Mouse (Mus musculus) lung, embryonic 14.5 days (tissue): ENCODE results near the gene Col13a1. TPM values are rescaled to one million over a fixed set of nuclear protein-coding genes. Genes with fewer than 3 reads are reported as not detected.
A peak's percentile ranks its signal among the peaks of the same experiment; 100 is the strongest.

Source experiments
- ATAC-seq: fragments of 200-750 bp; cut with Nextera tagmentation; 2 replicates; pipeline ENCODE4 v1.8.0; 2017; ENCODE audit warnings: mild to moderate bottlenecking, moderate TSS enrichment, moderate library complexity; ENCODE audit not compliant: insufficient read depth
- DNase-seq: peaks from one replicate; pipeline ENCODE4 v3.0.0-alpha.2; 2015
- H3K27ac ChIP-seq: fragments of 300-500 bp; sonication (generic); 2 replicates; pipeline ENCODE4 v1.5.1; 2014; ENCODE audit warnings: low read depth, mild to moderate bottlenecking, moderate library complexity
- H3K27me3 ChIP-seq: fragments of 300-500 bp; sonication (generic); 2 replicates; pipeline ENCODE4 v1.6.1; 2014; ENCODE audit warnings: low read length, control low read depth; ENCODE audit not compliant: insufficient read depth
- H3K36me3 ChIP-seq: fragments of 300-500 bp; sonication (generic); 2 replicates; pipeline ENCODE4 v1.6.1; 2014; ENCODE audit warnings: control low read depth; ENCODE audit not compliant: insufficient read depth
- H3K4me1 ChIP-seq: fragments of 300-500 bp; sonication (generic); 2 replicates; pipeline ENCODE4 v1.6.1; 2014; ENCODE audit warnings: antibody characterized with exemption, control low read depth; ENCODE audit not compliant: insufficient read depth
- H3K4me2 ChIP-seq: fragments of 300-500 bp; sonication (generic); 2 replicates; pipeline ENCODE4 v1.6.1; 2014; ENCODE audit warnings: mild to moderate bottlenecking
- H3K4me3 ChIP-seq: fragments of 300-500 bp; sonication (generic); 2 replicates; pipeline ENCODE4 v1.5.1; 2014; ENCODE audit warnings: low read depth, low read length
- H3K9ac ChIP-seq: fragments of 300-500 bp; sonication (generic); 2 replicates; pipeline ENCODE4 v1.6.1; 2014
- H3K9me3 ChIP-seq: fragments of 300-500 bp; sonication (generic); 2 replicates; pipeline ENCODE4 v1.6.1; 2016; ENCODE audit warnings: low read depth, low read length, control low read depth
- CTCF ChIP-seq: IDR thresholded peaks from 2 replicates; pipeline ENCODE4 v1.5.1; 2016; ENCODE audit warnings: antibody characterized with exemption, low read depth
- WGBS: fragments of 180-500 bp; shearing (Covaris S2); extraction: QIAGEN DNeasy Blood & Tissue Kit; methylation state at CpG from one replicate; pipeline ENCODE4 v1.1.7; 2014; 5-methylcytosine and 5-hydroxymethylcytosine counted together
- polyA plus RNA-seq: library from polyadenylated mRNA; unstranded; fragments of >200 nt; fragmentation: Nextera tagmentation; extraction: Ambion mirVana; gene quantifications from 2 replicates; pipeline ENCODE4 v1.2.1, GENCODE M21; 2014

The Col13a1 gene
- polyA plus RNA-seq, 1 experiment from 2014 or later: 26.8 TPM

- no peak overlapping the region for H3K27ac ChIP-seq
- H3K36me3 ChIP-seq: no peaks in the 10 kb centered on the region
- H3K4me3 ChIP-seq: no peak overlapping the region
- no peak for DNase-seq
- no peak overlapping the region for H3K9ac ChIP-seq
- 0 out of 2 replicates have a peak, but pooled peaks cover 3% of the 10 kb centered on the region for H3K4me1 ChIP-seq
- no peak for ATAC-seq
- 92% methylated on average over 6 of the region's 6 CpGs for WGBS
- no peaks in the 10 kb centered on the region for H3K9me3 ChIP-seq
- no peak overlapping the region for H3K4me2 ChIP-seq
- H3K27me3 ChIP-seq: no peaks in the 10 kb centered on the region
- no peak for TF ChIP-seq CTCF
Observed at GRCm38 (mm10) chr10:61834288-61834687, 144.6 kb downstream of the Col13a1 start.

GRCm38 (mm10) chr10:61832713-61833112, 146.2 kb downstream of the Col13a1 start:
- H3K9ac ChIP-seq: no peak overlapping the region
- 0 out of 2 replicates have a peak, but pooled peaks cover 3% of the 10 kb centered on the region for H3K4me1 ChIP-seq
- peak; percentile 73 for DNase-seq
- no peak overlapping the region for H3K4me2 ChIP-seq
- no peak overlapping the region for H3K4me3 ChIP-seq
- 52% methylated on average over 11 of the region's 11 CpGs for WGBS
- H3K36me3 ChIP-seq: no peaks in the 10 kb centered on the region
- H3K27me3 ChIP-seq: no peaks in the 10 kb centered on the region
- no peaks in the 10 kb centered on the region for H3K9me3 ChIP-seq
- no peak overlapping the region for H3K27ac ChIP-seq
- ATAC-seq: no peak; the same call in 1 of the 2 replicates
- no peak for TF ChIP-seq CTCF

GRCm38 (mm10) chr10:61831741-61832140, 147.2 kb downstream of the Col13a1 start:
- ATAC-seq (no peak), DNase-seq (no peak)
- Histone ChIP-seq H3K9me3 (no peaks in the 10 kb centered on the region), H3K4me2 (no peak overlapping the region), H3K9ac (no peak overlapping the region), H3K27ac (no peak overlapping the region), H3K36me3 (no peaks in the 10 kb centered on the region), H3K4me1 (peaks cover 8% of the 10 kb centered on the region; the same call in 1 of the 2 replicates), H3K4me3 (no peak overlapping the region), H3K27me3 (no peaks in the 10 kb centered on the region)
- TF ChIP-seq CTCF: no peak
- 82% methylated on average over 6 of the region's 6 CpGs for WGBS

- no peak overlapping the region for H3K9ac ChIP-seq
- H3K4me2 ChIP-seq: 0 out of 2 replicates have a peak overlapping the region, but pooled peaks have one; percentile 1
- ATAC-seq: no peak
- no peak overlapping the region for H3K4me3 ChIP-seq
- no peaks in the 10 kb centered on the region for H3K9me3 ChIP-seq
- peaks cover 8% of the 10 kb centered on the region; the same call in 1 of the 2 replicates for H3K4me1 ChIP-seq
- no peak for TF ChIP-seq CTCF
- no peaks in the 10 kb centered on the region for H3K36me3 ChIP-seq
- H3K27me3 ChIP-seq: no peaks in the 10 kb centered on the region
- 77% methylated on average over 12 of the region's 12 CpGs for whole genome bisulfite sequencing
- no peak for DNase-seq
- no peak overlapping the region for H3K27ac ChIP-seq
Observed at GRCm38 (mm10) chr10:61831251-61831650, 147.7 kb downstream of the Col13a1 start.

- 31% methylated on average over 9 of the region's 9 CpGs for WGBS
Observed at GRCm38 (mm10) chr10:61830817-61831216, 148.1 kb downstream of the Col13a1 start.

GRCm38 (mm10) chr10:61829046-61829445, 149.9 kb downstream of the Col13a1 start:
- DNase-seq (no peak), ATAC-seq (no peak)
- H3K27ac ChIP-seq: no peak overlapping the region
- 68% methylated on average over 4 of the region's 4 CpGs for WGBS
- H3K4me1 ChIP-seq: peaks cover 8% of the 10 kb centered on the region; the same call in 1 of the 2 replicates
- no peaks in the 10 kb centered on the region for H3K27me3 ChIP-seq
- H3K9ac ChIP-seq: no peak overlapping the region
- no peaks in the 10 kb centered on the region for H3K9me3 ChIP-seq
- no peak overlapping the region for H3K4me2 ChIP-seq
- no peaks in the 10 kb centered on the region for H3K36me3 ChIP-seq
- no peak for TF ChIP-seq CTCF
- no peak overlapping the region for H3K4me3 ChIP-seq

More at GRCm38 (mm10) chr10:61830817-61831216, 148.1 kb downstream of the Col13a1 start:
- H3K9me3 ChIP-seq: no peaks in the 10 kb centered on the region
- no peak overlapping the region for H3K27ac ChIP-seq
- no peak overlapping the region for H3K9ac ChIP-seq
- peak; percentile 53; the same call in 1 of the 2 replicates for ATAC-seq
- no peaks in the 10 kb centered on the region for H3K27me3 ChIP-seq
- no peak overlapping the region for H3K4me3 ChIP-seq
- H3K4me1 ChIP-seq: peaks cover 8% of the 10 kb centered on the region; the same call in 1 of the 2 replicates
- H3K4me2 ChIP-seq: peak overlapping the region; percentile 1; the same call in 1 of the 2 replicates
- TF ChIP-seq CTCF: no peak
- peak; percentile 66 for DNase-seq
- H3K36me3 ChIP-seq: no peaks in the 10 kb centered on the region

- H3K27me3 ChIP-seq: no peaks in the 10 kb centered on the region
- H3K27ac ChIP-seq: no peak overlapping the region
- no peak overlapping the region for H3K9ac ChIP-seq
- no peaks in the 10 kb centered on the region for H3K36me3 ChIP-seq
- no peak overlapping the region for H3K4me3 ChIP-seq
- ATAC-seq (no peak), DNase-seq (no peak)
- no peak for TF ChIP-seq CTCF
- H3K9me3 ChIP-seq: no peaks in the 10 kb centered on the region
- H3K4me1 ChIP-seq: peaks cover 8% of the 10 kb centered on the region; the same call in 1 of the 2 replicates
- no peak overlapping the region for H3K4me2 ChIP-seq
- 85% methylated on average over 32 of the region's 32 CpGs for WGBS
Observed at GRCm38 (mm10) chr10:61827950-61828936, 150.7 kb downstream of the Col13a1 start.
